Mouse (Mus musculus) thymus, postnatal 4 days (tissue): ENCODE data around the gene Gng8.

Experiments
- DNase-seq: peaks from one replicate; pipeline ENCODE4 v3.0.0; 2021

Gng8 gene

DNA sequence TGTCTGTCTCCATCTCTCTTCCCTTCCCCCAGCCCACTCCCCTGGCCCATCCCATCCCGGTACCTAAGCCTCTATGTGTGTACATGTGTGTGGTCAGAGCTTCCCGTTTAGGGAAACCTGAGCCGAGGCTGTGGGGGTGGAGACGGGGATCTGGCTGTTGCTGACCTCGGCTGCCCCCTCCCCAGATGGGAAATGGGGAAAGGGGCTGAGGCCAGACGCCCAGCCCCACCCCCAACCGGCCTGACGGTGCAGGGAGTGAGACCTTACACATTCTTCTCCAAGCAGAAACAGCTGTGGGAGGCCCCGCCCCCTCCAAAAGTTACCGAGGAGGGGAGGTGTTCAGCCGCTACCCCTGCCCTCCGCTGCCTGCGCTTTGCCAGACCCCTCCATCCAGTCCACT lies 15.0 kb upstream of the Gng8 start:
- DNase-seq, result peak; percentile 66

DNA sequence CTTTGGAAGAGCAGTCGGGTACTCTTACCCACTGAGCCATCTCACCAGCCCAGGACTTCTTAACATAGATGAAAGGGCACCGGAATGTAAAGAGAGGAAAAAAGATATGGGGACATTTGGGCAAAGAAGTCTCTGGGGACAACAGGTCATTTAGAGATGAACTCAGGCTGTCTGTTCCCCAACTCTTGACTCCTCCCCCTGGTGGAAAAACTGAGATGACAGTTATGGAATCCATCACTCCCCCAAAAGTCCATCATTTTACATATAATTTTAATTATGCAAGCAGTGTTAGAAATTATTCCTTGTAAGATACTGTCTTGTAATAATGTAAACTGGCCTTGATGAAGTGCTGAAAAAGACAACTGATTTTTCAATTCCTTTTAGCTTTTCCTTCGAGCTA lies 13.9 kb upstream of the Gng8 start:
- DNase-seq, result no peak

DNA sequence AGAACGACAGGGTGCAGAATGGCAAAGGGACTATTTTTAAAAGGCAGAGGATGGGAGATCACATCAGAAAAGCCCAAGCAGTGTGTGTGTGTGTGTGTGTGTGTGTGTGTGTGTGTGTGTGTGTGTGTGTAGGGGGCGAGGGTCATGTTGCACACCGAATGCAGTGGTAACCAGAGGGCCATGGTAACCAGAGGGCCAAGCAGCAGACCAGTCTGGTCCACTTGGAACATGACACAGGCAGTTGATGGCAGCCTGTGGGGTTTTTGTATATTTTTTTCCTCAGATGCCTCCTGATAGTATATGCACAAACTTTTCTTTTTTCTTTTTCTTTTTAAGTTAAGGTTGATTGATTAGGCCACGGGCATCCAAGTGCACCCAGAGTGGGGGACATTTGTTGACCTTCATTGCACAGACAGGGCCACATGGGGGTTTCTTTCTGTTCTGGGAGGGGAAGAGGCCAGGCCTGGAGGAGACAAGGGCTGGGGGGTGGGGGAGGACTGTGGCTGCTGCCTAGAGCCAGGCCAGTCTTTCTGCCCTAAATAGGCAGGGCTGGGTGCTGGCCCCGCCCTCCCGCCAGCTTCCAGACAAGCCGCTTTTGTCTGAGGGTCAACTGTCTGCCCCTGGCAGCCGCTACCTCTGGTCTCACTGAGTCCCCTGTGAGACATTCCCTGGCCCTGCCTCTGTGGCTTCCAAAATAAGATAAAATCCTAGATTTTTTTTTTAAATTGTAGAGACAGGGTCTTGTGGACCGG lies 11.6 kb upstream of the Gng8 start:
- no peak for DNase-seq

DNA sequence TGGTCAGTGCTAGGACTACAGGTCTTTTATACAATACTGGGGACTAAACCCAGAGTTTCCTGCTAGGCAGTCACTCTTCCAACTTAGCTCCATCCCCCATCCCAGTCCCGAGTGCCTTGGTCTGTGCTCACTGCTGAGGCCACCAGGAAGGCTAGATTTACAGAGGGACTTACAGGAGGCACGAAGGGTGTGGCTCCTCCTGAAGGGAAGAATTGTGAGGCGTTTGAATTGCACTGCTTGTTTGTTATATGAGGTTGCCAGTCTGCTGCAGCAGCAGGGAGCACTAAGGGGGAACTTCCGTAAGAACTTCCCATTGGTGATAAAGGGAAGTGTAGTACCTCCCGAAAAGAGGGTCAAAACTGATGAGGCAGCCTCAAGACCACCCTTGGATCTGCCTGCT lies 11.0 kb upstream of the Gng8 start:
- no peak for DNase-seq

DNA sequence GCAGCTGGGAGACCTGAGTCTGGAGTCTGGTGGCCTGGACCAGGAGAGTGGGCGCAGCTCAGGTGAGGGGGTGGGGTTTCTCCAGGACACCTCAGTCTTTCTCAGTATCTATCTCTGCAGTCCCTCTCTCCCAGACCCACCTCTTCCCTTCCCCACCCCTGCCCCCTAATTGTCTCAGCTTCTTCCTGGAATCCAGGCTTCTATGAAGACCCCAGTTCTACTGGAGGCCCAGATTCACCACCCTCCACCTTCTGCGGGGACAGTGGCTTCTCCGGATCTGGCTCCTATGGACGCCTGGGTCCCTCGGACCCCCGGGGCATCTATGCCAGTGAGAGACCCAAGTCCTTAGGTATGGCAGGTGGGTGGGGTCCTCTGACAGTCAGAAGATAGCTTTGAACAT lies 8.4 kb upstream of the Gng8 start:
- no peak for DNase-seq

DNA sequence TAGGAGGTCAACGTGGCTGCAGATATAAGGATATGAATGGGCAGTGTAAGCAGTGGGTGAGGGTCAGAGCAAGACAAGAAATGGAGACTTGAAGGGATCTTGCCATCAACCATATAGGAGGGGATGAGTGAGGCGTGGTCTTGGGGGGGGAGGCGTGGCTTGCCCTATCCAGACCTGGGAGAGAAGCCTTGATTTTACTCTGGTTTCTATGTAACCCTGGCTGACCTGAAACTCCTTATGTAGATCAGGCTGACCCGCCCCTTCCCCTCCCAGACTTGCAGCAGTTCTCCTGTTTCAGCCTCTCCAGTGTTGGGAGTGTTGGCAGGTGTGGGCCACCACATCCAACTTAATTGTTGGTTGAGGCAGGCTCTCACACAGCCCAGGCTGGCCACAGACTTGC lies 7.3 kb upstream of the Gng8 start:
- DNase-seq, result no peak

DNA sequence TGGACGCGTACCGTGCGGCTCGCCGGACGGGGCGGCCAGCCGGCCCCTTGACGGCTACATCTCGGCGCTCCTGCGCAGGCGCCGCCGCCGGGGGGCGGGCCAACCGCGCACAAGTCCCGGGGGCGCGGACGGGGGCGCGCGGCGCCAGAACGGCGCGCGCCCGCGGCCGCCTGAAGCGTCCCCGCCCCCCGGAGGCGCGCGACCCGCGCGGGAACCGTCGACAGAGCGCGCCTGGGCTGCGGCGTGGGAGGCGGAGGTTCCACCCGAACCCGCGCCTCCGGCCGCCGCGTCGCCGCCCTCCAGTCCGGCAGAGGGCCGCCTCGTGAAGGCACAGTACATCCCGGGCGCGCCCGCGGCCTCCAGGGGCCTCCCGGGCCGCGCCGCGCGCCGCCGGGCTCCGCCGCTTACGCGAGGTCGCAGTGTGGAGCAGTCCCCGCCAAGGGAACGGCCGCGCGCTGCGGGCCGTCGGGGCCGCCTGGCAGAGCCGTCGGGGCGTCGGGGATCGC lies 6.3 kb upstream of the Gng8 start:
- peak; percentile 33 for DNase-seq

DNA sequence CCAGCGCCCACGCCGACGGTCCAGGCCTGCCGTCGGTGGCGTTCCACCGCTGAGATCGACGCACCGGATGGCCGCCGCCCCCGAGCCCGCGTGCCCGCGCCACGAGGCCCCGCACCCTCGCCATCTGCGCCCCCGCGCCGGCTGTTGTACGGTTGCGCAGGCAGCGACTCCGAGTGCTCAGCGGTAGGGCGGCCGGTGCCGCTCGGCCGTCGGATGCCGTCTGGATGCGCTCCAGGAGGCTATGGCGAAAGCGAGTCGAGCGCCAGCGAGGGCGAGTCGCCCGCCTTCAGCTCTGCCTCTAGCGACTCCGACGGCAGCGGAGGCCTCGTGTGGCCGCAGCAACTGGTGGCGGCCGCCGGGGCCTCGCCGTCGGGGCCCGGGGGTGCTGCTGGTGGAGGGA lies 5.7 kb upstream of the Gng8 start:
- no peak for DNase-seq

DNA sequence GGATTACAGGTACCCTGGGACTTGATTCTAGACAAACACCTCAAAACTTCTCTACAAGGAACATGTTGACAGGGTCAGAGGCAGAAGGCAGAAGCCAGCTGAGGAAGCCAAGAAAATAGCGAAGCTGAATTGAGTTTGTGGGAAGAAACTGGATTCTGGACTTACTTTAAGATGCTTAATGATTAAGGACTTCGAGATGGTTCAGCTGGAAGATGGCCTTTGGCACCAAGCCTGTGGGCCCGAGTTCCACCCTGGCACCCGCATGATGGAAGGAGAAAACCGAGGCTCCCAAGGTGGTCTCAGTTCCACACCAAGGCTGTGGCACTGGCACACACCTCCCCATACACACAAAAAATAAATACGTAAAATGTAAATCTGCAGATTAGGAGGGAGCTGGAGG lies 1.1 kb upstream of the Gng8 start:
- no peak for DNase-seq

DNA sequence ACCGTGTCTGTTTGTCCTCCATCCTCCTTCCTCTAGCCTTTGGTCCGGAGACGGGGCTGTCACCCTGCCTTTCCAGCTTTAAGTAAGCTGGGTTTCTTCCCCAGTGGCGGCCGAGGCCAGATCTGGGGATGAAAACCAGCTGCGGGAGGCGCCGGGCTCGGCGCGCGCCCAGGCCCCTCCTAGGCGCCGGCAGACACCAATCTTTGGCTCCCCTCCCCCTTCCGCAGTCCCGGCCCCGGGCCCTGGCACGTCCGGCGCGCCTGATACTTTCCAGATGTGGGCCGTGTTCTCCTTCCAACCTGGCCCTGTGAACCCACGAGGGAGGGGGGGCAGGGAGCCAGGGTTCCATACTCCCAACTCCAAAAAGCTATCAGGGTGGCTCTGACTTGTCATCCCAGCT lies 642 bp upstream of the Gng8 start:
- peak; percentile 42 for DNase-seq

DNA sequence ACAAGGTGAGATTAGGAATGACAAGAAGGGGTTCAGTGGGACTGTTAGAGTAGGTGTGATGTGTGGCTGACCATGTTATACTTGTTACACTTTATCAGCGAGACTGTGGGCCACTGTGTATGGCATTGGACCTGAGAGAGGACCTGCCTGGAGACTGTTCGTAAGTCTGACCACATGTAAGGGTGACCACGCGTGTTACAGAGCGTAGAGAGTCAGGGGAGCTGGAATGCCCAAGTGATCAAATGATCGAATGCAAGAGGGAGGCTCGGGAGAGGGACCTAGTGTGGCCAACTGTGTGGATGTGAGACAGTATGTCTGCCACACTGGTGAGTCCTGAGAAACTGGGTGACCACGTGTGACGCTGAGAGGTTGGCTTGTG lies 755 bp downstream of the Gng8 start:
- no peak for DNase-seq

DNA sequence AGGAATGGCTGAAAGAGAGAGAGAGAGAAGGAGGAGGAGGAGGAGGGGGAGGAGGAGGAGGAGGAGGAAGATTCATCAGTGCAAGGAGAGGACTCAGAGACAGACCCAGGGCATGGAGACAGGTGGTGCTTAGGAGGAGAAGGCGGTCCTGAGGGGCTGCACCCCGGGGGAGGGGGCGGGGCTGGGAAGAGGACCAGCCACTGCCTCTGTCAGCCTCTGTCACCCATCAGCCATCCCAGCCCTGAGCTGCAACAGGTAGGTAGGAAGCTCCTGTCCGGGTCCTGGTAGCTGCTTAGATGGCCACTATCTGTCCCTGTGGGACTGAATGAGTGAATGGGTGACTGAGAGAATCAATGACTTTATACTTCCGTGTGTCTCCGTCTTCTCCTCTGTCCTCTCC lies 2.0 kb downstream of the Gng8 start:
- peak; percentile 27 for DNase-seq

DNA sequence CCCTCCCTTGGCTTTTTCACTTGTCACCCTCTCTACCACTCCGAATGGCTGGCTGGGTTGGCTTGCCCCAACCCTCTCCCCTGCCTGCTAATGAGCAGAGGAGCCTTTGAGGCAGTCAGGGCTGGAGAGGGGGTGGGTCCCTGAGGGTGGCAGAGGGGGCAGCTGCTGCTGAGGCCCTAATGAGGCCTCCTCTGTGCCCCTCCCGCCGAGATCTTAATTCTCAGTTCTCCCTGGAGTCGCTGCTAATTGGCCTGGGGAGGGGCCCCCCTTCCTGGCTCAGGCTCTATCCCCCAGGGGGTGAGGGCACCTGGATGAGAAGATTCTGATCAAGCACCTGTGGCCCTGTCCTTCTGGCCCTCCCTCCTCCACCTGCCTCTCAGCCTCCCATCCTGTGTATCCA lies 2.7 kb downstream of the Gng8 start:
- no peak for DNase-seq

DNA sequence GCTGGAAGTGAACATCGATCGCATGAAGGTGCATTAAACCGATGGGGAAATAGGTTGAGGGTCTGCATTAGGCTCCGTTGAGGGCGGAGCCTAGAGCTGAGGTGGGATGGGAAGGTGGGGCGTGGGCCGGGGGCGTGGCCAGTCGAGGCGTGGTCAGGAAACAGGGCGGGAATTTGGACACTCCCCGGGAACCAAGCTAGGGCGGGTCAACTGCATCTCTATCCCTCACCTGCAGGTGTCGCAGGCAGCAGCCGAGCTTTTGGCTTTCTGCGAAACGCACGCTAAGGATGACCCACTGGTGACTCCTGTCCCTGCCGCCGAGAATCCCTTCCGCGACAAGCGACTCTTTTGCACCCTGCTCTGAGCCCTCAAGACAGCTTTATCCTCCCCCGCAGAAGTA lies 3.4 kb downstream of the Gng8 start:
- peak; percentile 83 for DNase-seq

DNA sequence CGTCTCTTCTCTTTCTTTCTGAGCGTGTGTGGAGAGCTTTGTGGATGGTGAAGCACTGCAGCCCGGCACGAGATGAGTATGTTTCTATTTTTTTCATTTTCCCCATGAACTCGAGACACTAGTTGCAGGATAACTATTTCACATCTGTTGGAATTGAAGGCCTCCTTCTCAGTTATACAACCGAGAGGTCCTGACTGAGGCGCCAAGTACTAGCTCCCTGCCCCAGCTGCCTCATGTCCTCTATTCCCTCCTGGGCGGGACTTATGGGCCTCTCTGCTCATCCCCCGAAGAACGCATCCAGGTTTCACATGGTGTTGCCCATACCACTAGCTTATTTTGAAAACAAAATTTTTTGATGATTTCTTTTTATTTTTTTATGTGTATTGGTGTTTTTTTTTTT lies 3.9 kb downstream of the Gng8 start:
- no peak for DNase-seq

DNA sequence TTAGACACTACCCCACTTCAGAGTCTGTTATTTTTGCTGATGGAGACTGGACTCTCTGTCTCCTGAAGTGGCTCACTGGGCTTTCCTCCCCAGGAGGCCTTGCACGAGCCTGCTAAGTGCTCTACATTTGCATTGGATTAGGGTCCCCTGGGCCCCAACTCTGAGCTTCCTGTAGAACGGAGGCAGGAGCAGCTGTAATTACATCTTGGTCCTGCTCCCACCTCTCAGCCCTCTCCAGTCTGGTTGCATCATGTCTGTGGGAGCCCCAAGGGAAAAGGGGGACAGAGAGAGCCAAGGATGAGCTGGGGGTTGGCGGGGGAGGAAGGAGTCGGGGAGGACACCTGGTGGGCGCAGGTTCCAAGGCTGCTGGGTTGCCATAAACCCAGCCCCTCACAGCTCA lies 8.9 kb downstream of the Gng8 start:
- DNase-seq, result no peak

DNA sequence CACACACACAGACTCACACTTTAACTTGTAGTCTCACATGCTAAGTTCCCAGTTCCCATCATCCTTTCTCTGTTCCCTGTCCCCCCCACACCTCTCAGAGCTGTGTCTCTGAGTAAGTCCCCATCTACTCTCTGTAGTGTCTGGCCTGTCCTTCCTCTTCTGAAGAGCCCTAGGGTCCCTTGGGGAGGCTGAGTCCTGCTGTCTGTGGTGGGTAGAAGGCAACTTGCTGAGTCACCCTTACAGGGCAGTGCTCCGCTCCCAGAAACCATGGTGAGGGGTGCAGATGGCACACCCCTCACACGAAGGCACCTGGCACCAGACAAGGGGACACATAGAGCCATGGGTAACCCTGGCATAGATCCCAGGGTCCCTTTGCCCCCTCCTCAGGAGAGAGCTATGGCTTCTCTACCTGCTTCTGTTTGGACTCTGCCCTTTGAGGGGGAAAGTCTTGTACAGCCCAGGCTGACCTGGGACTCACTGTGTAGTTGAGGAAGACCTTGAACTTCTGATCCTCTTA lies 11.9 kb downstream of the Gng8 start:
- no peak for DNase-seq

DNA sequence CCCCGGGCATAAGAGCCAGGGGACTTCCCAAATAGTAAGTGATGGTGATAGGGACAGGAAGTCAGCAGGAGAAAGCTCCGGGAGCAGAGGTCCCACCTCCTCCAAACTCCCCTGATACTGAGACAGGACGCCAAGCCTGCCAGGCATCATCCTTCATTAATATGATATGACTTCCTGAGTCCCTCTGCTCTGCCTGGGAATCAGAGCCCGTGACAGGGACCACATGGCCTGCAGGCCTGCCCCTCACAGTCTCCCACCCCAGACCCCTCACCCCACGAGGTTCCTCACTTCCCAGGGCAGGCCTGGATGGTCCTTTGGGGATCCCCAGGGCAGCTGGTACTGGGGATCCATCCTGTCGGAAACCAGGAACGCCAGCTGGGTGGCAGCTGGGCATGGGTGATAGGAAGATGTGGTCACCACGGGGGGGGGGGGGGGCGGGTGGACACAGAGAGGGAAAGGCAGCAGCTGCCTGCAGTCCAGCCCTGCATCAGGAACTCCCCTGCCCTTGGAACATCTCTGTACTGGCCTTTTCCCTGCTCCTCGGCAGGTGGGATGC lies 12.6 kb downstream of the Gng8 start:
- no peak for DNase-seq

DNA sequence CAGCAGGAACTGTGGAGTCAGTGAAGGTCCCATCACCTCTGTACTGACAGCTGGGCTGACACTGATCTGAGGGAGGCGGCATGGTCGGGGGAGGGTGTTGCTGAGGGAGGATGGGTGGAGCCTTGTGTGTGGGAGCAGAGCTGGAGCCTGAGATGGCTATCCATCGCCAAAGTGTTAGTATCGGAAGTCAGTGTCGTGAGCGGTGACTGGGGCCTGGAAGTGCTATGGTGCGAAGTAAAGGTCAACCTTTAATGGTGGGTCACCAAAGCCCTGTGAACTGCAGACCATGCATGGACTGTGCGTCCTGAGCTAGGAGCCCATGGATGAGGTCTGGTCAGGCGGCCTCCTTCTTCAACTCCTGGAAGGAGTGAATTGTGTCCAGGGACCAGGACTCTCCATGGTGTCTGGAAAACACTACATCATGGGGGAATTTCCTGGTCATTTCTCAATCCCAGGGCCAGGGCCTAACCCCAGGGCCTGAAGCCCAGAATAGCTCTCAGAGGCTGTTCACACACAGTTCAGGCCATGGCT lies 14.0 kb downstream of the Gng8 start:
- DNase-seq, result peak; percentile 54

DNA sequence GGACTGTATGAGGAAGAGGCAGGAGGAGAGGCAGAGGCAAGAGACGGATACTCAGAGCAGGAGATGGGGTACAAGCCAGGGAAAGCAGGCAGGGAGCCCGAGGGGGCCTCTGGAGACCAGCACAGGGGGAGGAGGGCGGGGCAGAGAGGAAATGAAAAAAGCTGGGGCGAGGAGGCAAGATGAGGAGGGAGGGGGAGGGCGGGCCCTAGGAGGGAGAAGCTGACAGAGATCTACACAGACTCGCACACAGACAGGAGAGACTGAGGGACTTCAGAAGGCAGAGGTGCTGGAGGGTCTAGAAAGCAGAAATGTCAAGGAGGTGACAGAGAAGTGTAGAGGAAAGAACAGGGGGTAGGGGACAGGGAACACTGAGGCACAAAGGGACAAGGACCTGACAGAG lies 14.7 kb downstream of the Gng8 start, which contains the start of gene Ptgir:
Gene Ptgir, plus strand, starts transcription at position 210 of the 400 bp plus-strand sequence.
- peak; percentile 73 for DNase-seq

DNA sequence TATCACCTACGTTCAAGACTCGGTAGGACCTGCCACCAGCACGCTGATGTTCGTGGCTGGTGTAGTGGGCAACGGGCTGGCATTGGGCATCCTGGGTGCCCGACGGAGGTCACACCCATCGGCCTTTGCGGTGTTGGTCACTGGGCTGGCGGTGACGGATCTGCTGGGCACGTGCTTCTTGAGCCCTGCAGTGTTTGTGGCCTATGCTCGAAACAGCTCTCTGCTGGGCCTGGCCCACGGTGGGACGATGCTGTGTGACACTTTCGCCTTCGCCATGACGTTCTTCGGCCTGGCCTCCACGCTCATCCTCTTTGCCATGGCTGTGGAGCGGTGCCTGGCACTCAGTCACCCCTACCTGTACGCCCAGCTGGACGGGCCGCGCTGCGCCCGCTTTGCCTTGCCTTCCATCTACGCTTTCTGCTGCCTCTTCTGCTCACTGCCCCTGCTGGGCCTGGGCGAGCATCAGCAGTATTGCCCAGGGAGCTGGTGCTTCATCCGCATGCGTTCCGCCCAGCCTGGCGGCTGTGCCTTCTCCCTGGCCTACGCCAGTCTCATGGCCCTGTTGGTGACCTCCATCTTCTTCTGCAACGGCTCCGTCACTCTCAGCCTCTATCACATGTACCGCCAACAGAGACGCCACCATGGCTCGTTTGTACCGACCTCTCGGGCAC lies 15.4 kb downstream of the Gng8 start:
- DNase-seq, result no peak

DNA sequence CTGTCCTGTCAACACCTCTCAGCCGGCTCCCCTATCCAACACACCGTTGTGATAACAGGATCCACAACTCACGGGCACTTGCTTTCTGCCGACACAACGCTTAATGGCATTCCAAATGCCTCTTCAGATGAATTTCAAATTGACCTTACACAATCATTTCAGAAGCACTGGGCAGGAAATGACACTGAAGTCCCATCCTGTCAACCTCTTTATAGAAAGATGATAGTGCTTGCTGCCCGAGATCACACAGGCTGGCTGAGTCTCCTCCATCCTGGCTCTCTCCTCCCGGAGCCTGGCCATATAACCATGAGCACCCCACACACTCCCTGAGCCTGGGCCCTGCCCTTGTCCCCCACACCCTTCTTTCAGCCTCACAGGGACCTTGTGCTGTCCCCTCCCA lies 16.3 kb downstream of the Gng8 start:
- no peak for DNase-seq

DNA sequence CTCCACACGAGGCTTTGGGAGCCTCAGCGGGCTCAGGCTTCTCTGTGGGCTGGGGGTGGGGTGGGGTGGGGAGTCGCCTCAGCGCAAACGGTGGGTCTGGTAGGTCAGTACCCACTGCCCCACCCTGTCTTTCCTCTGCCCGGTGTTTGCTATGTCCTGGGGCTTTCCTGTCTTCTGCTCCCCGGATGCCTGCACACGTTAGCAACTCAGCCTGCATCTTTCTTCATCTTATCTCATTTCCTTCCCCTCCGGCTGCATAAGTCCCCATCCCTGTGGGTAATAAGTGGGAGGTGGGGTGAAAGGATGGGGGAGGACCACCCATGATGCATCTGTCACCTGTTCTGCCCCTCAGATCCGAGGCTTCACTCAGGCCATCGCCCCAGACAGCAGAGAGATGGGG lies 16.8 kb downstream of the Gng8 start:
- no peak for DNase-seq

DNA sequence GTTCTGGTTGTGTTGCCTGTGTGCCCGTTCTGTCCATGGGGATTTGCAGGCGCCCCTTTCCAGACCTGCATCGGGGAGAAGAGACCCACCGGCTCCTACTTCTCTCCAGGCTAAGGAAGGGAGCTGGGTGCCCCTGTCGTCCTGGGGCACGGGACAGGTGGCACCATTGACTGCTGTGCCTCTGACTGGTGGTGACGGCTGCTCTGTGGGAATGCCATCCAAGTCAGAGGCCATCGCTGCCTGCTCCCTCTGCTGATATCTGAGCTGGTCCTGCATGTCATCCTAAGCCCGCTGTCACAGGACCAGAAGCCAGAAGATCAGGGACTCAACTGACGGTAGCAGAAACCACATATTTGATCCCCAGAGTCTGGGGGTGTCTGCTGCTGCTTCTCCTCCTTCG lies 17.3 kb downstream of the Gng8 start:
- DNase-seq, result no peak
